8 mouse cellular contexts compared by ENCODE assay signal in the genomic region with DNA sequence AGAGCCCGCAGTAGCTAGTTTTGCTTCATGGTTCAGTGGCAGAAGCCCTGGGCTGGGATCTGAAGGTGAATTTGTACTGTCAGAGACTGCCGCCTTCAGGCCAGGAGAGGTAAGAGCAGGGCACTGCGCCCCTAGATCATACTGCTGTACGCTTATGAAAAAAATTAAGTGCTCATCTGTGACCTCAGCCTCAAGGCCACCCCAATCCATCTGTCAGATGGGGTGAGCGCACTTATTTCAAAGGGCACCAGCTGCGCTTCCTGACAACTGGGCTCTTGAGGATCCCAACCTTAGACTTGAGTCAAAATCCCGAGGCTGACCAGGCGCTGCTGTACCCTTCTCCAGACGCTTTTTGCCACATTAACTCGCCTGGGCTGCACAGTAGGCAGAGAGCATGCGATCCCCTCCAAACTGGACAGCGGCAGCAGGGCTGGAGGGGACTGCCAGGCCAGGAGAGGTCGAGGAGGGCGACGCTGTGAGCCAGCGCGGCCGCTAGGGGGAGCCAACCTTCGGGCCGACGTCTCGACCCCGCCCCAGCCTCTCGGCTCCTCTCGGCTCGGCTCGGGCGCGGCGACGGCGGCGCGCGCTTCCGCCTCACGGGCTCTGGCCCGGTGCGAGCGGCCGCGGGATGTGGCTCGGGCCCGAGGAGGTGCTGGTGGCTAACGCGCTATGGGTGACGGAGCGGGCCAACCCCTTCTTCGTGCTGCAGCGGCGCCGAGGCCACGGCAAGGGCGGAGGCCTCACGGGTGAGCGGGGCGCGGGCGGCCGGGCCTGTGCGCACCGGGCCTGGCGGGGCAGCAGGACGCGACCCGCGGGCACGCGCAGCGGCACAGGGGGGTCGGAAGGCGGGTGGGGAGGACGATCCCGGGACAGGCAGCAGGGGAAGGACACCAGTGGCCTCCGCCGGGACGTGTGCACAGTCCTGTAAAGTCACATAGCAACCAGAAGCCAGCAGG. TPM values are rescaled to one million over a fixed set of nuclear protein-coding genes. Genes with fewer than 3 reads are reported as not detected.
DNase-seq lines count a peak whose midpoint lies in the region; ATAC-seq and TF ChIP-seq lines count a peak whose summit lies in the region.

A gene (plus strand): TSS at position 586 of the 956 bp plus-strand sequence.

- H3K9ac ChIP-seq in embryonic facial prominence, embryonic 14.5 days (ENCODE audit: low read depth, low read length): peak within 1 kb of the TSS; percentile 100
- H3K9ac ChIP-seq in limb, embryonic 14.5 days (ENCODE audit: low read depth, low read length, severe bottlenecking): peak within 1 kb of the TSS; percentile 98
- H3K9ac ChIP-seq in midbrain, postnatal 0 days (replicated peaks; ENCODE audit: low read length, poor library complexity, severe bottlenecking): peak within 1 kb of the TSS; percentile 98

- H3K27me3 ChIP-seq in embryonic facial prominence, embryonic 14.5 days (replicated peaks; ENCODE audit: control insufficient read depth, insufficient read depth, low read length): no peaks in the 10 kb centered on the region
- H3K27me3 ChIP-seq in limb, embryonic 14.5 days (ENCODE audit: control insufficient read depth, insufficient read depth, low read length): no peaks in the 10 kb centered on the region
- H3K27me3 ChIP-seq in midbrain, postnatal 0 days (ENCODE audit: insufficient read depth, low read length): no peaks in the 10 kb centered on the region

- H3K27ac ChIP-seq in embryonic facial prominence, embryonic 14.5 days (replicated peaks; ENCODE audit: low read depth, low read length): peak within 1 kb of the TSS; percentile 82
- peak within 1 kb of the TSS; percentile 84 for H3K27ac ChIP-seq in limb, embryonic 14.5 days (replicated peaks; ENCODE audit: low read depth, low read length)
- peak within 1 kb of the TSS; percentile 94 for H3K27ac ChIP-seq in midbrain, postnatal 0 days (ENCODE audit: low read depth, low read length)

- WGBS in embryonic facial prominence, embryonic 14.5 days: under 1% methylated on average over 34 of the region's 77 CpGs
- under 1% methylated on average over 35 of the region's 77 CpGs for WGBS in limb, embryonic 14.5 days
- WGBS in midbrain, postnatal 0 days: 1% methylated on average over 42 of the region's 77 CpGs

- H3K9me3 ChIP-seq in embryonic facial prominence, embryonic 14.5 days (ENCODE audit: control insufficient read depth, low read length): no peaks in the 10 kb centered on the region
- no peaks in the 10 kb centered on the region for H3K9me3 ChIP-seq in limb, embryonic 14.5 days (ENCODE audit: control insufficient read depth, low read length)
- H3K9me3 ChIP-seq in midbrain, postnatal 0 days (ENCODE audit: low read length): no peaks in the 10 kb centered on the region

- H3K4me2 ChIP-seq in embryonic facial prominence, embryonic 14.5 days (ENCODE audit: low read depth, low read length): peak within 1 kb of the TSS; percentile 77
- H3K4me2 ChIP-seq in limb, embryonic 14.5 days (replicated peaks; ENCODE audit: low read depth, low read length, severe bottlenecking): peak within 1 kb of the TSS; percentile 96
- peak within 1 kb of the TSS; percentile 95 for H3K4me2 ChIP-seq in midbrain, postnatal 0 days (ENCODE audit: low read depth, low read length, poor library complexity, severe bottlenecking)

- DNase-seq in 3T3-L1 (ENCODE audit: low read depth, low spot score): peak; percentile 88
- peak; percentile 76 to 82 for DNase-seq in adrenal gland, postnatal 4 days (ENCODE audit: low spot score in 2 of 2)
- peak; percentile 92 for DNase-seq in embryonic facial prominence, embryonic 14.5 days (ENCODE audit: low spot score)
- peak; percentile 84 for DNase-seq in heart, adult 8-10 months (ENCODE audit: low spot score)
- DNase-seq in kidney, adult 9 months: peak; percentile 93
- peak; percentile 90 for DNase-seq in limb, embryonic 14.5 days (ENCODE audit: low spot score)
- peak; percentile 93 for DNase-seq in midbrain, postnatal 0 days (ENCODE audit: low spot score)
- DNase-seq in spleen, postnatal 14 days (ENCODE audit: low spot score in 2 of 2): peak; percentile 84 to 94

- peak; percentile 95 for TF ChIP-seq POLR2A in limb, embryonic 14.5 days (IDR thresholded peaks at IDR 0.05; ENCODE audit: borderline replicate concordance, extremely low read depth, insufficient read depth, insufficient read length)

- peak within 1 kb of the TSS; percentile 96 for H3K4me3 ChIP-seq in embryonic facial prominence, embryonic 14.5 days (ENCODE audit: low read depth, low read length)
- peak within 1 kb of the TSS; percentile 83 for H3K4me3 ChIP-seq in limb, embryonic 14.5 days (replicated peaks; ENCODE audit: low read length)
- peak within 1 kb of the TSS; percentile 79 for H3K4me3 ChIP-seq in midbrain, postnatal 0 days (ENCODE audit: low read depth, low read length)

- TF ChIP-seq CTCF in midbrain, postnatal 0 days (IDR thresholded peaks at IDR 0.05): peak; percentile 77

- H3K36me3 ChIP-seq in embryonic facial prominence, embryonic 14.5 days (ENCODE audit: control insufficient read depth, insufficient read depth, low read length): peaks cover 9% of the 10 kb centered on the region
- H3K36me3 ChIP-seq in limb, embryonic 14.5 days (ENCODE audit: control insufficient read depth, insufficient read depth, low read length): peaks cover 5% of the 10 kb centered on the region
- H3K36me3 ChIP-seq in midbrain, postnatal 0 days (ENCODE audit: insufficient read depth, low read length): 0 out of 2 replicates have a peak, but pooled peaks cover 5% of the 10 kb centered on the region

- H3K4me1 ChIP-seq in embryonic facial prominence, embryonic 14.5 days (ENCODE audit: control insufficient read depth, insufficient read depth, low read length): 0 out of 2 replicates have a peak, but pooled peaks cover 8% of the 10 kb centered on the region
- H3K4me1 ChIP-seq in limb, embryonic 14.5 days (ENCODE audit: control insufficient read depth, insufficient read depth, low read length): peaks cover 9% of the 10 kb centered on the region; the same call in 1 of the 2 replicates
- 0 out of 2 replicates have a peak, but pooled peaks cover 5% of the 10 kb centered on the region for H3K4me1 ChIP-seq in midbrain, postnatal 0 days (ENCODE audit: insufficient read depth, low read length)

- peak; percentile 96 for ATAC-seq in embryonic facial prominence, embryonic 14.5 days (ENCODE audit: low read depth)
- peak; percentile 91 for ATAC-seq in limb, embryonic 14.5 days (ENCODE audit: low FRiP score, low read depth)
- ATAC-seq in midbrain, postnatal 0 days (ENCODE audit: low FRiP score): peak; percentile 92

RNA-seq across cellular contexts. Expression of the gene that starts here (rescaled TPM):
- total RNA-seq in adrenal gland, postnatal 4 days (2021): 100 to 1,000 TPM; 108 to 120 TPM
- 40.1 and 44.0 TPM in 2 replicates for polyA plus RNA-seq in embryonic facial prominence, embryonic 14.5 days (2014; fragmentation: Nextera tagmentation; extraction: Ambion mirVana)
- 10 to 100 TPM; 45.9 to 47.4 (median 46.5) TPM for total RNA-seq in heart, adult 8-10 months (2022)
- polyA plus RNA-seq in limb, embryonic 14.5 days (2012; rRNA removed): 44.9 and 51.5 TPM in 2 replicates
- 45.2 and 50.5 TPM in 2 replicates for polyA plus RNA-seq in limb, embryonic 14.5 days (2014; fragmentation: Nextera tagmentation; extraction: Ambion mirVana)
- 58.5 and 68.8 TPM in 2 replicates for total RNA-seq in midbrain, postnatal 0 days (2014; rRNA removed)
- 31.3 and 32.5 TPM in 2 replicates for polyA plus RNA-seq in midbrain, postnatal 0 days (2015; fragmentation: Nextera tagmentation; extraction: Ambion mirVana)

Comparison
In these comparisons a context has a peak if more than half of its experiments do, and no peak if none do; other contexts are left out.
1. Peak in every context shown above with its lines: DNase-seq, ATAC-seq, H3K4me3 ChIP-seq and H3K27ac ChIP-seq.